ENCODE assay signal across 8 mouse cellular contexts in genomic region chr6:34230768-34231381, GRCm38 (mm10). TPM values are rescaled to one million over a fixed set of nuclear protein-coding genes. Genes with fewer than 3 reads are reported as not detected.
DNase-seq lines count a peak whose midpoint lies in the region; ATAC-seq and TF ChIP-seq lines count a peak whose summit lies in the region.

No protein-coding gene starts in this region.

- no peak overlapping the region for H3K4me2 ChIP-seq in embryonic facial prominence, embryonic 11.5 days (ENCODE audit: low read depth, low read length)
- no peak overlapping the region for H3K4me2 ChIP-seq in neural tube, embryonic 13.5 days

- no peaks in the 10 kb centered on the region for H3K36me3 ChIP-seq in embryonic facial prominence, embryonic 11.5 days (replicated peaks; ENCODE audit: control insufficient read depth, insufficient read depth, low read depth, low read length)
- no peaks in the 10 kb centered on the region for H3K36me3 ChIP-seq in kidney, adult 2 months (ENCODE audit: control insufficient read depth, insufficient read depth, low read length)
- H3K36me3 ChIP-seq in neural tube, embryonic 13.5 days, result no peaks in the 10 kb centered on the region

- no peaks in the 10 kb centered on the region for H3K4me1 ChIP-seq in bone marrow, adult 2 months (ENCODE audit: control insufficient read depth, insufficient read depth, low read length)
- H3K4me1 ChIP-seq in embryonic facial prominence, embryonic 11.5 days (ENCODE audit: control insufficient read depth, insufficient read depth, low read length), result no peaks in the 10 kb centered on the region
- peaks cover 6% of the 10 kb centered on the region; the same call in 1 of the 2 replicates for H3K4me1 ChIP-seq in kidney, adult 2 months (ENCODE audit: control insufficient read depth, insufficient read depth, low read length)
- 0 out of 2 replicates have a peak, but pooled peaks cover 7% of the 10 kb centered on the region for H3K4me1 ChIP-seq in neural tube, embryonic 13.5 days (replicated peaks)

- H3K27me3 ChIP-seq in embryonic facial prominence, embryonic 11.5 days (ENCODE audit: control insufficient read depth, insufficient read depth, low read length), result no peaks in the 10 kb centered on the region
- no peaks in the 10 kb centered on the region for H3K27me3 ChIP-seq in kidney, adult 2 months (replicated peaks; ENCODE audit: control insufficient read depth, insufficient read depth, low read length)
- H3K27me3 ChIP-seq in neural tube, embryonic 13.5 days, result 0 out of 2 replicates have a peak, but pooled peaks cover 3% of the 10 kb centered on the region

- WGBS in bone marrow, adult 2 months, result 37% methylated on average over 13 of the region's 13 CpGs
- WGBS in embryonic facial prominence, embryonic 11.5 days, result 46% methylated on average over 13 of the region's 13 CpGs
- 23% methylated on average over 13 of the region's 13 CpGs for WGBS in kidney, adult 2 months
- WGBS in neural tube, embryonic 13.5 days, result 29% methylated on average over 13 of the region's 13 CpGs

- H3K27ac ChIP-seq in bone marrow, adult 2 months (ENCODE audit: control insufficient read depth, insufficient read depth, low read depth, low read length, poor library complexity), result no peak overlapping the region
- no peak overlapping the region for H3K27ac ChIP-seq in embryonic facial prominence, embryonic 11.5 days (replicated peaks; ENCODE audit: low read depth, low read length)
- no peak overlapping the region for H3K27ac ChIP-seq in kidney, adult 2 months (ENCODE audit: insufficient read depth, low read depth, low read length)
- H3K27ac ChIP-seq in neural tube, embryonic 13.5 days (replicated peaks), result no peak overlapping the region

- no peaks in the 10 kb centered on the region for H3K9me3 ChIP-seq in embryonic facial prominence, embryonic 11.5 days (replicated peaks; ENCODE audit: control insufficient read depth, low read length)
- H3K9me3 ChIP-seq in neural tube, embryonic 13.5 days, result no peaks in the 10 kb centered on the region

- no peak overlapping the region for H3K4me3 ChIP-seq in bone marrow, adult 2 months (replicated peaks; ENCODE audit: control insufficient read depth, low read depth, low read length)
- H3K4me3 ChIP-seq in embryonic facial prominence, embryonic 11.5 days (ENCODE audit: low read depth, low read length), result no peak overlapping the region
- no peak overlapping the region for H3K4me3 ChIP-seq in kidney, adult 2 months (ENCODE audit: insufficient read depth, low read depth, low read length)
- H3K4me3 ChIP-seq in neural tube, embryonic 13.5 days, result no peak overlapping the region

- DNase-seq in urinary bladder, postnatal 36 days (ENCODE audit: low spot score in 2 of 2), result peak; percentile 23 to 28
- no peak for DNase-seq in urinary bladder, postnatal 4 days (ENCODE audit: low spot score in 2 of 2)
- DNase-seq in embryonic facial prominence, embryonic 11.5 days (ENCODE audit: low spot score), result peak; percentile 77
- peak; percentile 69 for DNase-seq in kidney, adult 2 months
- peak; percentile 47 for DNase-seq in left cerebral cortex, postnatal 4 days

- no peak overlapping the region for H3K9ac ChIP-seq in embryonic facial prominence, embryonic 11.5 days (replicated peaks; ENCODE audit: low read length)
- H3K9ac ChIP-seq in neural tube, embryonic 13.5 days, result no peak overlapping the region

- no peak for TF ChIP-seq POLR2A in bone marrow, adult 2 months (IDR thresholded peaks at IDR 0.05; ENCODE audit: borderline replicate concordance, control insufficient read depth, low read depth, low read length)
- TF ChIP-seq POLR2A in kidney, adult 2 months (IDR thresholded peaks at IDR 0.05; ENCODE audit: low read depth, low read length), result no peak

- no peak for ATAC-seq in embryonic facial prominence, embryonic 11.5 days (replicated peaks; ENCODE audit: insufficient number of reproducible peaks, low FRiP score, low TSS enrichment, low read depth)
- ATAC-seq in neural tube, embryonic 13.5 days (ENCODE audit: low read depth), result peak; percentile 40; the same call in 1 of the 2 replicates
- no peak for ATAC-seq in activated CD4-positive, CD25-positive, alpha-beta regulatory T cell, adult 4 months

- TF ChIP-seq CTCF in bone marrow, adult 2 months (IDR thresholded peaks at IDR 0.05; ENCODE audit: control insufficient read depth, insufficient read depth, low read length), result peak; percentile 62
- TF ChIP-seq CTCF in kidney, adult 2 months (conservative IDR thresholded peaks at IDR 0.05; ENCODE audit: insufficient read depth, insufficient read length, low read depth, low read length), result peak; percentile 78

- intact Hi-C loops in left cerebral cortex, postnatal 4 days (cut with DNase I), result no loop called here

RNA-seq across cellular contexts. Expression of gene Slc35b4, which starts 54.0 kb away (rescaled TPM):
- 1.9 and 5.1 TPM in 2 replicates for polyA plus RNA-seq in bone marrow, adult 2 months (2011; ENCODE audit: insufficient read depth, insufficient read length, low replicate concordance, missing spikeins)
- polyA plus RNA-seq in embryonic facial prominence, embryonic 11.5 days (2014; fragmentation: Nextera tagmentation; extraction: Ambion mirVana), result 47.3 and 51.3 TPM in 2 replicates
- 88.5 and 90.9 TPM in 2 replicates for polyA plus RNA-seq in kidney, adult 2 months (2012; rRNA removed)
- total RNA-seq in left cerebral cortex, postnatal 4 days (2021), result 10 to 100 TPM; 35.8 to 36.9 TPM
- polyA plus RNA-seq in neural tube, embryonic 13.5 days (2015; fragmentation: Nextera tagmentation; extraction: Ambion mirVana), result 34.1 and 37.8 TPM in 2 replicates
- polyA plus RNA-seq in activated CD4-positive, CD25-positive, alpha-beta regulatory T cell, adult 4 months (2017; shearing (Covaris generic)), result 10 to 100 TPM; 24.4 to 29.2 TPM

Comparison
In these comparisons a context has a peak if more than half of its experiments do, and no peak if none do; other contexts are left out.
1. DNase-seq: peak in urinary bladder, postnatal 36 days (2 of 2), embryonic facial prominence, embryonic 11.5 days (single experiment), kidney, adult 2 months (single experiment) and left cerebral cortex, postnatal 4 days (single experiment); none in urinary bladder, postnatal 4 days (0 of 2).